Mouse (Mus musculus) mesoderm, embryonic 11.5 days (tissue): Measurements from ENCODE around the gene Apol8.
A peak's percentile ranks its signal among the peaks of the same experiment; 100 is the strongest.

ENCODE experiments used
- DNase-seq: peaks from one replicate; pipeline ENCODE4 v3.0.0-alpha.2; 2012; ENCODE audit warnings: low read depth, low spot score

Apol8 gene

DNA sequence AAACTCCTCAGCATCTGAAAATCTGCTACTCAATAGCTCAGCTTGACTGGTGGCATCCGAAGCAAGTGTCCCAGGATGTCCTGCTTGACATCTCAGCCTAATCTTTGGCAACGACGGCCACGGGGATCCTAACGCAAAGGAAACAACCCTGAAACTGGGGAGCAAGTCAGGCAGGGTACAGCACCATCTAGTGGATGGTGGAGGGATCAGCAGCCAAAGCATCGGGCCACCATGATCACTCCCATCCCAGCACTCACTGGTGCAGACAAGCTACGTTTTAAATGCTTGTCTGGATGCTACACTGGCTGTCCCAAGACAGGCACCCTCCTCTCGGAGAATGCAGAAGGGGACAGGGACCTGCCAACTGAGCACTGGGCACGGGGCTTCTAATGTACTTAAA, at the start of gene Apol8:
Apol8 (minus strand) TSS at position 156 of the 400 bp plus-strand sequence.
- peak; percentile 69 for DNase-seq

DNA sequence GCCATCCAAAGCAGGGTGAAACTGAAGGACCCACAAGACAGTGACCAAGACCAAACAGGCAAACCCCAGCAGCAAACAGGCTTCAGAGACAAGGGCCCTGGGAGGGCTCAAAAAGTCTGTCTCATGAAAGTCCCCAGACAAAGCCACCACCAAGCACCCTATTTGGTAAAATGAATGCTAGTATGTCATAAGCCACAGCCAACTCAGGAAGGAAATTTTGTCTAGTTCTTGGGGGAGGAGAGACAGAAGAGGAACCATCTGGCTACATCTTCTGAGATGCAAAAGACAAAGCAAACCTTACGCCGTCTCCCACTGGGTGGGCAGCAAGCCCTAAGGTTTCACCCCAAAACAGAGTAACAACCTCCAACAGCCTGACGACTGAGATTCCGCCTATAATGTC, 48.9 kb upstream of the Apol8 start:
- no peak for DNase-seq

DNA sequence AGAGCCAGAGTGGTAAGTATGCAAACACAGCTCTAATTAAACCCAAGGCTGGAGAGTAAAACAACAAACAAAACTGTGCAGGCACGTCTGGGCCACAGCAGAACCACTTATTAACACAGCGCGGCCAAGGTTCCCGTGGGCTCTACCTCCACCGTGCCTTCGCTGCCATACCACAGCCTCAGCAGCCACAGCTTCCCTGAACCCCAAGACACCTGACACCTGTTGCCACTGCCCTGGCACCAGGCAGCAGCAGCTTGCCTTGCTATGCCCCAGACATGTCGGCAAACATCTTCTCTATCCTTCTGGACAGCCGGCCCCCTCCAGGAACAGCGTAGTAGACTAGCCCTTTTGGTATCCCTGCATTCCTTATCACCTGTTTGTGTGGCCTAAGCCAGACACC, 48.1 kb upstream of the Apol8 start:
- DNase-seq: no peak

DNA sequence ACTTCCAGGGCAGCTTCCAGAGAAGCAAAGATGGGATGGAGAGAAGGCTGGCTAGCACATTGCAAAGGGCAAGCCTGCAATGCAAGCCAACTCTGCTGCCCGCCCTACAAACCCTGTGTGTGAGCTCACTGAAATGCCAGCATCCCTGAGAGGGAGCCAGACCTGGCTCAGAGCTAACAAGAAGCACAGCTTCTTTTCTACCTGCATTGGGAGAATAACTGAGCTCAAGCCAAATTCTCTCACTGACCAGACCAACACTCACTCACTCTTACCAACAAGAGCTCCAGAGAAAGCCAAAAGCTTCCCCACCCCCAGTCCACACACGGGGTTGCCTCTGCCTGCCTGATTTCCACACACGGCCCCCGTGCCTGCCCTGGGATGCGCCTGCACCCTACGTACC, 47.7 kb upstream of the Apol8 start:
- DNase-seq: no peak

DNA sequence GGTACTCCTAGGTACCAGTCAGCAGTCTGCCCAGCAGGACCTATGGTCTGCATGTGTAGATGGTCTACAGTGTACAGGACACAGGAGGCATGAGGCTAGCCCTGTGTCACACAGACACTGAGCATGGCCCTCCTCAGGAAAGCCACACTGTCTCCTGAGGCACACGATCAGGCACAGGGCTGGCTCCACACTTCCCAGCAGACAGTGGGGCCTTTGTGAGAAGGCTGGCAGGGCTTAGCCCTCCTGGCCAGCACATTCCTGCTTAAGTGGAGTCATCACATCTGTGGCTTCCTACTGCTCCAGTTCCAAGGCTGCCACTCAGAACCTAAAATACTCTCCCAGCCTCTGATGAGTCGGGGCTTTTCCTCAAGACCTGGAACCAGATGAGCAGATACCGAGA, 46.9 kb upstream of the Apol8 start:
- DNase-seq: no peak

DNA sequence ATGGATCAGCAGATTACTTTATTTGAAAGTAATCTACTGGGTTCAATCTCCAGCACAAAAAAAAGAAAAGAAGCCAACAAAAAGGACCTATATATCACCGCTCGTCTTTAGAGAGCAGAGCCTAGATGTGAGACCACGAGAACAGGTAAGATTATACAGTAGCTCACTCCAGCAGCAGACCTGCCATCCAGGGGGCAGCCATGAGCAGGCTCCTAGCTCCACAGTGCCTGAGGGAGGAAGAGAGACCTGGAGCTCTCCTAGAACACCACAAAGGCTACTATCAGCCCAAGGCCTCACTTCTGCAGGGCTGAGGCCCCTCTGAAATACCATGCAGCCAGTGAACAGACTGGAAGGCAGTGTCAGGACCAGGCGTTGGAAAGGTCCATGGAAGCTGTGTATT, 46.2 kb upstream of the Apol8 start:
- DNase-seq: no peak

DNA sequence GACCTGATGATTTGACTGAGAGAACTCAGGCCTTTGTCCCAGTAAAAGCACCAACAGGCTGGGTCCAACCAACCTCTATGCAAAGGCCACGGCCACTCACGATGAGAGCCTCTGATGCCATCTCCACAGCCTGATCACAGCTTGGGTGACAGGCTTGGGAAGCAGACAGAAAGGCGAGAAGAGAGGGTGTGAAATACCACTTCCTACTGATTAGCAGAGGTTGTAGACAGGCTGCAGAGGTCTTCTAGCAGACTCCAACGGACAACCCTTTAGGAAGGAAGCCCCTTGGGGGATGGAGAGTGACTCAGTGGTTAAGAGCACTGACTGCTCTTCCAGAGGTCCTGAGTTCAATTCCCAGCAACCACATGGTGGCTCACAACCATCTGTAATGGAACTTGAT, 44.4 kb upstream of the Apol8 start:
- DNase-seq: no peak

DNA sequence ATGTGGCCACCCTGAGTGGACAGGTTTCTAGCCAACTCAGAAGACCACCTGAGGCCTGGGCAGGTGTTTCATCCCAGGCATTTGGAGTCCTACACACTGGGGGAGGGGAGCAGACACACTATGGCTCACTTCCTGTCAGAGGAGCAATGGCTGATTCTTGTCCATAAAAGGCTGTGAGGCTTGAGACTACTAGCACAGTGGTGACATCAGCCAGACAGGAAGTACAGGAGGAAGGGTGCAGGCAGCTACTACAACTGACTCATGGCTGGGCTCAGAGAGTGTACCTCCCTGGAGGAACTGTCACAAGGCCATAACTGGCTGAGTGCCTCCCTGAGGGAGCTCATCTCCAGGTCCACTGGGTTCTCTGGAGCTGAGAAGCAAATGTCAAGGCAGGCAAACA, 43.7 kb upstream of the Apol8 start:
- no peak for DNase-seq

DNA sequence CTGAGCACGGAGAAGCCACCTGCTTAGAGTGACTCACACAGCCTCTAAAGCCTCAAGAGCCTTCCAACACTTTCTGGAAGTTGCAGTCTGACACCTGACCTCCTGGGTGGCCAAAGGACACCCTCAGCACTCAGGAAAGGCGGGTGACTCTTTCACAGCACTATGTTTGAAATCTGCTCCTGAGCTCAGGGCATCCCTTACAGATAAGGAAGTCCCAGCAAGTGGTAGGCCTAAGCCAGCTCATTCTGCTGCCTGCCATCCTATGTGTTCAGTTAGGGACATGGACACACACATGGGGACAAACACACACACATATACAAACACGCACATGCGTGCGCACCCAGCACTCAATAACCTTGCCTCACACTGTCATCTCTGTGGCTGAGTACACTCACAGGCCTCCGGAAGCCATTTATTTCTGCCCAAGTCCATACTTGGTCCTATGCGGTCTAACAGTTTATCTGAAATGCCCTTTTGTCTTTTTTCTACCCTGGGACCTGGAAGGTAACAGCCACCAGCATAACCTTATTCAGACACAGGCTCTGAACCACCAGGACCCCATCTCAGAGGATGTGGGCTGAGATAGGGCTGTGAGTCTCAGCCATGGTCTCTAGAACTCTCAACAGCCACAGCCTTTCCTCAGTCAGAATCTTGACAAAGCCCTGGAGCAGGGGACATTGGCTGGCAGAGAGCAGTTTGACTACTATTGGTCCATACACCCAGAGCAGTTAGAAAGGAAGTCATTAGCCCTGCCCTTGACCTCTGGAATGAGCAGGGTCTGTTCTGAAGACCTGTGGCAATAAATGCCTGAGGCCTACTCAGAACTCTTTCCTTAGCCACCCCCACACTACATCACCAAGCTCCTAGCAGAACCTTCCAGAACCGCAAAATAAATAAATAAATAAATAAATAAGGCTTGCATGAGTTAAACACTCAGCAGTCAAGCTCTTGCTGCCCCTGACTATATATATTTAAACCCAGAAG, 43.0 kb upstream of the Apol8 start:
- DNase-seq: no peak

GRCm38 (mm10) chr15:77798664-77799490, 42.1 kb upstream of the Apol8 start:
- peak; percentile 71 for DNase-seq

DNA sequence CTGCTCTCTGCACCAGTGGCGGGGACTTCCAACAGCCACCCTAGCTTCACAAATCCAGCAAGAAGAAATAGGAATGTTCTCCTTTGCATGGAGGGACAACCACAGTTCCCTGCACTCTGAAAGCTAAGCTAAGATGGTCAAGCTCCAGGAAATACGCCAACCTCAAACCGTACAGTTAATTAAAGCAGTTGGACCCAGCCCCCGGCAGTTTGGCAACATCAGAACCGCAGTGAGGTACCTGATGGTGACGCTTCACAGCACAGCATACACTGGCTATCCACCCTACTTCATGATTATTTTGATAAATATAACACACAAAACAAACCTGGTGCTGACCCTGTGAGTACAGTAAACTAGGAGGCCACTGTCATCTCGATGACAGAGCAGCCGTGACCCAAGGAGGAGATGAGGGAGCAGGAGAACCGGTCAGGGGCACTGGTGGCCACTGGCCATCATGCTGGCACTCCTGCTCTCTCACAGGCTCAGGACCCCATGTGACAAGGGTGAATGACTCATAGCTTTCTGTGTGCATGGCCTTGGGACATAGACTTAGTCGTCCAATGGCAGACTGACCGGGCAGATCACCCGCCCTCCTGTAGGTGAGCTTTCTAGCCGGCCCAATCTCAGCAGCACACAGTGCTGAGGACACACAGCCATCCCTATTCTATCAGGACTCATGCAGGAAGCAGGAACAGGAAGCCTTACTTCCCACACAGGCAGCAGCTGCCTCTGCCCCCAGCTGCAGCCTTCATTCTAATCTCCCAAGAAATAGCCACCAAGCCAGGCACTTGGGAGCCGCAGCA, 41.0 kb upstream of the Apol8 start:
- no peak for DNase-seq

DNA sequence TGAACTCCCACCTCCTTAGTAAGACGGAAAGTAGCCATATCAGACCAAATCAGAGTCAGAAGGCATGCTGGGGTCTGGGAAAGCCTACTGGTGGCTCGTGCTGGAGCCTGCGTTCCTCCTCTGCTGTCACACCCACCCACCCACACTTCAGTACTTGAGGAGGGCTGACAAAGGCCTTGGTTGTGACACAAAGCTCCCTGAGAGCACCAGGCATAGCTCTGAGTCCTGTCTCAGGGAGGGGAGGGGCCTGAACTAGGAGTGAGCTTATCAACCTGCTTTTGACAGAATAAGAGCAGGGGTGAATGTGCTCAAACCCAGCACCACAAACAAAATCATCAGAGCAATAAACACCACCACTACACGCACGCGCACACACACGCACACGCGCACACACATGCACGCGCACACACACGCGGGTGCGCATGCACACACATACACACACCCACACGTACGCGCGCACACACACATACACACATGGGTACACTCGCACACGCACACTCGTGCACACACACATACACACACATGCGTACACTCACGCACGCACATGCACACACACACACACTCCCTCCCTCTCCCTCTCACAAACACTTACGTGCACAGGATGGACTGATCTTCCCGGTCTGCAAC, 39.7 kb upstream of the Apol8 start:
- no peak for DNase-seq

DNA sequence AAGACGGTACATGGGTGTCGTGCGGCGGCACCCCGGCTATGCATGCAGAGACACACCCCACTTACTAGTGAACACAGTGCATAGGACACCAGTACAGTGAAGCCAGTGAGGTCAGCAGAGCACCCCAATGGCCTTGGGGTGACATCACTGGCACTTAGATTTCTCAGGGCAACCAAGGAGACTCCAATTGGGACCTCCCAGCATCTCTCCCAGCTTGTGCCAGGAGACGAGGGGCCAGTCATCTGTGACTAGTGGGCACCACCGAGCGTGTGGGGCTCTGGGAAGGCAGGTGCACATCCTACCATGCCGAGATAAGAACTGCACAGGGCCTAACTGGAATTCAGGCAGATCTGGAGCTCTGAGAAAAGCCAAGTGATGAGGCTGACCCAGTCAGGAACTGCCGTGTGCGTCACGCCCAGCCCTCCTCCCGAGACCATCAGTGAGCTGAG, 38.1 kb upstream of the Apol8 start:
- no peak for DNase-seq

- DNase-seq: no peak
Observed at GRCm38 (mm10) chr15:77794138-77794907, 37.5 kb upstream of the Apol8 start.

DNA sequence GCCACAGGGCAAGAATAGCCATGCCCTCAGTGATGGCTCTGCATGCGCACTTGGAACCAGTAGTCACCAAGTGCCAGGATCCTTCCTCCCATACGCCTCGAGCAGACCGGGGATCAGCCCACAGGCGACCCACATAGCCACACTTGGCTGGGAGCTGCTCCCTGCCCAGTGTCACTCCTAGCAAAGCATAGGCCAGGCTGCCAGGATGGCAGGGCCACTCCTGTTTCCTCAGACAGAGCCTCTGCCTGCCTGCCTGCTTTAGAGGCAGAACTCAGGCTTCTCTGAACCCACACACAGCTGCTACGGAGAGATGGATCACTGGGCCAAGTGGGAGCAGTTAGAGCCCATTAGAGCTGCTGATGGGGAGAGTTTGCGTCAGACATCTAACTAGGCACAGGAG, 36.8 kb upstream of the Apol8 start:
- DNase-seq: no peak

- DNase-seq: no peak
Observed at GRCm38 (mm10) chr15:77793094-77793493, 36.3 kb upstream of the Apol8 start.

GRCm38 (mm10) chr15:77792056-77792455, 35.3 kb upstream of the Apol8 start:
- no peak for DNase-seq

- no peak for DNase-seq
Observed at GRCm38 (mm10) chr15:77790656-77791405, 34.0 kb upstream of the Apol8 start.

DNA sequence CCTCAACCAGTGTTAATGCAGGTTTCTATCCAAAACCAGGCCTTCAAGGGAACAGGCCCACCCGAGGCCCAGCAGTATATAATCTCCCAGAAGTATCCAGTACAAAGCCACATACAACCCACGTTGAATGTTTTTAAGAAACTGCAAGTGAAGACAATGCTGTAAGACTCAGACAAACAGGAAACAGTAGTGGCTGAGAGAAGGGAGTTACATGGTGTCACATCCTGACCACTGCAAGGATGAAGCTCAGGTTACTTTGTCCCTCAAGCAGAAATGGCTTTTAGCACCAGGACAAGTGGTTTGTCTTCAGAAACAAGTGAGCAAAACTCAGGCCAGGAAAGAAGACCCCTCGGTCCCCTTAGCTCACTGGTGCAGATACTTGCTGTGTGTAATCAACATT, 32.4 kb upstream of the Apol8 start:
- no peak for DNase-seq

DNA sequence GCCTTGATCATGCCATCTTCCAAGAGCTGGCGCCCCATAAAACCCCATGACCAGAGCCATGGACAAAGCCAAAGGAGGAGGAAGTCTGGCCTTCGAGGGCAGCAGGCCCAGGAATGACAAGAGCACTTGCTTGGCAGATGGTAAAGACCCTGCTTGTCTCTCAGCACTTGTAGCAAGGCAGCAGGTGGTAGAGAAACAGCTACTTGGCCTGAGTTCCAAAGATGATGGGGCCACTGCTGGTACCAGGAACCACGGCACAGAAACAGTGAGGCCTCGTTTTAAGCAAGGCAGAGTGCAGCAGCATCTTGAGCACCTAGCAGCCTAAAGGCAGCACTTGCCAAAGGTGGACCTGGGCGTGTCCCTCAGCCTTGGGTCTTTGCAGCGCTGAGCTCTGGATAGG, 31.6 kb upstream of the Apol8 start:
- no peak for DNase-seq
